8 mouse cellular contexts compared by ENCODE assay signal in genomic region chr10:18910898-18911297, GRCm38 (mm10).
DNase-seq lines count a peak whose midpoint lies in the region; ATAC-seq and TF ChIP-seq lines count a peak whose summit lies in the region.

No protein-coding gene starts in this region.

- no peaks in the 10 kb centered on the region for H3K36me3 ChIP-seq in neural tube, embryonic 14.5 days (ENCODE audit: control insufficient read depth, insufficient read depth, low read length)

- no peaks in the 10 kb centered on the region for H3K27me3 ChIP-seq in neural tube, embryonic 14.5 days (ENCODE audit: control insufficient read depth, insufficient read depth, low read length)

- H3K9me3 ChIP-seq in neural tube, embryonic 14.5 days (ENCODE audit: control insufficient read depth, low read length) = no peaks in the 10 kb centered on the region

- no peak overlapping the region for H3K4me2 ChIP-seq in neural tube, embryonic 14.5 days (ENCODE audit: low read depth, low read length)

- no peak overlapping the region for H3K9ac ChIP-seq in neural tube, embryonic 14.5 days (replicated peaks; ENCODE audit: low read depth, low read length)

- TF ChIP-seq CTCF in embryonic fibroblast, embryonic 13.5 days (IDR thresholded peaks at IDR 0.05; ENCODE audit: borderline replicate concordance, insufficient read depth, low read length) = 0 out of 2 replicates have a peak, but pooled peaks have one; percentile 11

- no peak for TF ChIP-seq POLR2A in embryonic fibroblast, embryonic 13.5 days (IDR thresholded peaks at IDR 0.05; ENCODE audit: low read depth, low read length)

- peak; percentile 49; the same call in 1 of the 2 replicates for ATAC-seq in neural tube, embryonic 14.5 days (ENCODE audit: low read depth)

- DNase-seq in gastrocnemius, adult 18-20 months (ENCODE audit: low spot score) = peak; percentile 7
- DNase-seq in gastrocnemius, postnatal 4 days (ENCODE audit: low spot score in 2 of 2) = no peak
- DNase-seq in spleen, postnatal 36 days (ENCODE audit: low spot score in 2 of 2) = peak; percentile 15 to 18
- no peak for DNase-seq in spleen, adult 12 weeks (ENCODE audit: low spot score)
- DNase-seq in layer of hippocampus, adult 9-10 months (ENCODE audit: low spot score) = peak; percentile 32
- no peak for DNase-seq in adipocyte (ENCODE audit: low spot score)

- no peaks in the 10 kb centered on the region for H3K4me1 ChIP-seq in embryonic fibroblast, embryonic 13.5 days (ENCODE audit: control insufficient read depth, insufficient read depth, low read length)
- no peaks in the 10 kb centered on the region for H3K4me1 ChIP-seq in neural tube, embryonic 14.5 days (ENCODE audit: control insufficient read depth, insufficient read depth, low read length)

- H3K4me3 ChIP-seq in embryonic fibroblast, embryonic 13.5 days (ENCODE audit: insufficient read depth, low read length) = no peak overlapping the region
- H3K4me3 ChIP-seq in neural tube, embryonic 14.5 days (ENCODE audit: low read depth, low read length) = no peak overlapping the region

- WGBS in neural tube, embryonic 14.5 days = 12% methylated on average over 2 of the region's 2 CpGs

- no peak overlapping the region for H3K27ac ChIP-seq in embryonic fibroblast, embryonic 13.5 days (ENCODE audit: insufficient read depth, low read length)
- no peak overlapping the region for H3K27ac ChIP-seq in neural tube, embryonic 14.5 days (ENCODE audit: low read depth, low read length)

Comparison
In these comparisons a context has a peak if more than half of its experiments do, and no peak if none do; other contexts are left out.
1. DNase-seq: peak in gastrocnemius, adult 18-20 months (single experiment), spleen, postnatal 36 days (2 of 2) and layer of hippocampus, adult 9-10 months (single experiment); none in gastrocnemius, postnatal 4 days (0 of 2), spleen, adult 12 weeks (single experiment) and adipocyte (single experiment).